Mouse (Mus musculus) CD4-positive, CD25-positive, alpha-beta regulatory T cell, adult 2 months (primary cell): Measurements from ENCODE around the gene Foxj2.

Source experiments
- DNase-seq: peaks from one replicate; pipeline ENCODE4 v3.0.0-alpha.2; 2012; ENCODE audit warnings: low read depth, low spot score

Gene Foxj2

GRCm38 (mm10) chr6:122813640-122814039 is 6.1 kb upstream of the Foxj2 start:
- no peak for DNase-seq

- DNase-seq: no peak
Observed at GRCm38 (mm10) chr6:122820071-122820798, 521 bp downstream of the Foxj2 start.

- DNase-seq: peak; percentile 83
Observed at GRCm38 (mm10) chr6:122820799-122821650, 1.3 kb downstream of the Foxj2 start.

GRCm38 (mm10) chr6:122821822-122822221 is 2.1 kb downstream of the Foxj2 start:
- DNase-seq: peak; percentile 28

- no peak for DNase-seq
Observed at GRCm38 (mm10) chr6:122824086-122824485, 4.4 kb downstream of the Foxj2 start.

- no peak for DNase-seq
Observed at GRCm38 (mm10) chr6:122825166-122825565, 5.5 kb downstream of the Foxj2 start.

- DNase-seq: peak; percentile 78
Observed at GRCm38 (mm10) chr6:122825923-122826742, 6.4 kb downstream of the Foxj2 start.

GRCm38 (mm10) chr6:122828086-122828485 is 8.4 kb downstream of the Foxj2 start:
- peak; percentile 67 for DNase-seq

- DNase-seq: no peak
Observed at GRCm38 (mm10) chr6:122832880-122833279, 13.2 kb downstream of the Foxj2 start.

GRCm38 (mm10) chr6:122834365-122834764 is 14.7 kb downstream of the Foxj2 start:
- peak; percentile 81 for DNase-seq

- DNase-seq: no peak
Observed at GRCm38 (mm10) chr6:122836974-122837373, 17.3 kb downstream of the Foxj2 start.

GRCm38 (mm10) chr6:122837539-122837938 is 17.8 kb downstream of the Foxj2 start:
- no peak for DNase-seq

- DNase-seq: no peak
Observed at GRCm38 (mm10) chr6:122843759-122844158, 24.0 kb downstream of the Foxj2 start.

GRCm38 (mm10) chr6:122852696-122853095 is 33.0 kb downstream of the Foxj2 start:
- no peak for DNase-seq

- DNase-seq: peak; percentile 15
Observed at GRCm38 (mm10) chr6:122854552-122854951, 34.8 kb downstream of the Foxj2 start.

GRCm38 (mm10) chr6:122855955-122856354 is 36.2 kb downstream of the Foxj2 start, which contains the start of gene C3ar1:
C3ar1 (minus strand) TSS chr6:122856161.
- DNase-seq: no peak

GRCm38 (mm10) chr6:122862434-122862833 is 42.7 kb downstream of the Foxj2 start:
- DNase-seq: peak; percentile 14

- DNase-seq: no peak
Observed at GRCm38 (mm10) chr6:122862871-122863270, 43.2 kb downstream of the Foxj2 start.

GRCm38 (mm10) chr6:122867914-122868313 is 48.2 kb downstream of the Foxj2 start:
- peak; percentile 54 for DNase-seq

GRCm38 (mm10) chr6:122869846-122870245 is 50.1 kb downstream of the Foxj2 start:
- no peak for DNase-seq

GRCm38 (mm10) chr6:122872800-122873199 is 53.1 kb downstream of the Foxj2 start:
- peak; percentile 57 for DNase-seq
